Mouse (Mus musculus): Measurements from ENCODE around the gene Sel1l3. TPM values are rescaled to one million over a fixed set of nuclear protein-coding genes. Genes with fewer than 3 reads are reported as not detected.

Sel1l3 gene
- polyA plus RNA-seq, 1 experiment, result 0.02 TPM

DNA sequence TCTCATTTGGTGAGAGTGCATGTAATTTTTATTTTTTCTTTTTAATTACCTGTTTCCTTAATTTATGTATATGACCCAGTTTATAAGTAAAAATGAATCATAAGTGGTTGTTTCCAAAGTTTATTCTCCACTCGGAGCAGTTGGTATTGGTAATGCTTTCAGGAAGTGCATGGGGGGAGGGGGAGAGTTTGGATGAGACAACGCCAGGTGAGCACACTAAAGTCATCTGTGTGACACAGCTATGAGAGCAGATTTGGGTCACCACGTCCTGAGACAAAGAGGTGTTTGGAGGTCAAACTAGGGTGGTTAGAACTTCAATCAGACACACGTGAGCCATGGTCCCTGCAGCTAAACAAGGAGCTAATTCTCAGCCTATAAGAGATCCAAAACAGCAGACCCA lies 89.0 kb downstream of the Sel1l3 start:
- Histone ChIP-seq H3K4me3 (no peak overlapping the region), H3ac (ENCODE audit: control insufficient read depth, insufficient read length) (no peak overlapping the region), H3K27me3 (ENCODE audit: control insufficient read depth, insufficient read depth, insufficient read length) (peaks cover 19% of the 10 kb centered on the region), H3K36me3 (ENCODE audit: control insufficient read depth, insufficient read depth) (no peaks in the 10 kb centered on the region), H3K79me2 (ENCODE audit: control insufficient read depth, insufficient read depth) (no peaks in the 10 kb centered on the region), H3K4me2 (ENCODE audit: low read depth) (no peak overlapping the region)
- TF ChIP-seq MYOD1 (IDR thresholded peaks at IDR 0.05; ENCODE audit: control insufficient read depth in 1 of 3, insufficient read length in 2 of 3, low read depth in 2 of 3), result no peak
- no peak for TF ChIP-seq USF1 (IDR thresholded peaks at IDR 0.05; ENCODE audit: low read depth)
- TF ChIP-seq E2F4 (IDR thresholded peaks at IDR 0.05; ENCODE audit: insufficient read depth), result no peak
- no peak for TF ChIP-seq SRF (IDR thresholded peaks at IDR 0.05; ENCODE audit: control insufficient read depth, insufficient read length, low read depth)
- TF ChIP-seq REST (IDR thresholded peaks at IDR 0.05; ENCODE audit: insufficient read depth, insufficient read length), result no peak
- TF ChIP-seq POLR2A (IDR thresholded peaks at IDR 0.05; ENCODE audit: insufficient read length, low read depth), result no peak

DNA sequence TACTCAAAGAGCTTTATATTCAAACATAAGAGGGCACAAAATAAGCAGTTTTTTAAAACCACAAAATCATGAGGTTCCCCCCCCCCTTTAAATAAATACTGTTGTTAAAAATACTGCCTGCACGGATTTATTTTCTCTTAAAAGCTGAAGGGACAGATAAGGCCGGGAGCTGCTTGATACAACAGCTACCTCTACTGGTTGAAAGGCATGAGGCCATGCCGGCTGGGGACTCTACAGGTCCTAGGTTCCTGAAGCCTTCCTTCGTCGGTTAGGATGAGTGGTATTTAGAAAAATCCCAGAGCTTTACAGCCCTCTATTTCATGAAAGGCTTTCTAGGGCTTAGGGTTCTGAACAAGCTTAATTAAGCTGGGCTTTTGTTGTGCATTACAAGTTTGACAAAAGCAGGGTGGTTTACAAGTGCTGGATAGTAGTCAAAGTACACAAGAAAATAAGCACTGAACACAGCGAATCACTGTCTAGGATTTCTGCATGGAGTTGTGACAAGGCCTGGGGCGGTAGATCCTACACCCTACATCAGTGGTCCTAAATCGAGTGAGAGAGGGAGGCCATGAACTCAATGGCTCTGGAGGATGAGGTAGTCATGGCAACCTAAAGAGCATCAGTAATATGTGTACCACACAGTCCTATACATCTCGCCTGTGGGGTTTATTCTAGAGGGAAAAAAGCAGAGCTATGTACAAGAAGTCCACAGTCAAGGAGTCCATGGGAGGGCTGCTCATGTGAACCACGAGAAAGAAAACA lies 90.0 kb downstream of the Sel1l3 start:
- Histone ChIP-seq H3K4me3 (no peak overlapping the region), H3K36me3 (ENCODE audit: control insufficient read depth, insufficient read depth) (no peaks in the 10 kb centered on the region), H3K27me3 (ENCODE audit: control insufficient read depth, insufficient read depth, insufficient read length) (peaks cover 19% of the 10 kb centered on the region), H3K4me2 (ENCODE audit: low read depth) (no peak overlapping the region), H3K79me2 (ENCODE audit: control insufficient read depth, insufficient read depth) (no peaks in the 10 kb centered on the region), H3ac (ENCODE audit: control insufficient read depth, insufficient read length) (no peak overlapping the region)
- no peak for TF ChIP-seq POLR2AphosphoS2 (IDR thresholded peaks at IDR 0.05; ENCODE audit: insufficient read length, low read depth)
- no peak for TF ChIP-seq REST (IDR thresholded peaks at IDR 0.05; ENCODE audit: insufficient read depth, insufficient read length)
- TF ChIP-seq MYOD1 (IDR thresholded peaks at IDR 0.05; ENCODE audit: control insufficient read depth in 1 of 3, insufficient read length in 2 of 3, low read depth in 2 of 3), result no peak
- no peak for TF ChIP-seq POLR2A (IDR thresholded peaks at IDR 0.05; ENCODE audit: insufficient read length, low read depth)
- no peak for TF ChIP-seq USF1 (IDR thresholded peaks at IDR 0.05; ENCODE audit: low read depth)

DNA sequence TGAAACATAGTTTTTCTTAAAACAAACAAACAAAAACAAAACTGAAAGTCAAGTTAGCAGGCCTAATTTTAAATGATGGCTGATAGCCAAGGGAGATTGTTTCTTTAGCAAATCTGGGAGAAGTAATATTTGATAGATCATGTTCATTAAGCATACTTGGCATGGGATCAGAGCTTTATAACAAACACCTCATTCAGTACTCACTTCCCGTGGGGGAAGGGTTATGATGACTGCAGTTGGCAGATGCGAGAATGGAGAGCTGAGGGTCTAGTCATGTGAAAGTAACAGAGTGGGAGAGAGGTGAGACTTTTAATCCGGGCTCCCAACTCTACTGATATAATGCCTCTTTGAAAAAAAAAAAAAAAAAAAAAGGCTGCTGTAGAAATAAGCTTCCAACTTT lies 94.0 kb downstream of the Sel1l3 start:
- Histone ChIP-seq H3K79me2 (ENCODE audit: control insufficient read depth, insufficient read depth) (no peaks in the 10 kb centered on the region), H3K4me3 (no peak overlapping the region), H3ac (ENCODE audit: control insufficient read depth, insufficient read length) (no peak overlapping the region), H3K27me3 (ENCODE audit: control insufficient read depth, insufficient read depth, insufficient read length) (peaks cover 16% of the 10 kb centered on the region), H3K36me3 (ENCODE audit: control insufficient read depth, insufficient read depth) (no peaks in the 10 kb centered on the region), H3K4me2 (ENCODE audit: low read depth) (no peak overlapping the region)
- TF ChIP-seq TCF12 (IDR thresholded peaks at IDR 0.05; ENCODE audit: insufficient read depth, poor library complexity, severe bottlenecking), result no peak
- no peak for TF ChIP-seq REST (IDR thresholded peaks at IDR 0.05; ENCODE audit: insufficient read depth, insufficient read length)
- no peak for TF ChIP-seq MYOG (IDR thresholded peaks at IDR 0.05; ENCODE audit: control insufficient read depth in 1 of 3, insufficient read depth in 1 of 3, insufficient read length in 2 of 3, low read depth in 2 of 3)

DNA sequence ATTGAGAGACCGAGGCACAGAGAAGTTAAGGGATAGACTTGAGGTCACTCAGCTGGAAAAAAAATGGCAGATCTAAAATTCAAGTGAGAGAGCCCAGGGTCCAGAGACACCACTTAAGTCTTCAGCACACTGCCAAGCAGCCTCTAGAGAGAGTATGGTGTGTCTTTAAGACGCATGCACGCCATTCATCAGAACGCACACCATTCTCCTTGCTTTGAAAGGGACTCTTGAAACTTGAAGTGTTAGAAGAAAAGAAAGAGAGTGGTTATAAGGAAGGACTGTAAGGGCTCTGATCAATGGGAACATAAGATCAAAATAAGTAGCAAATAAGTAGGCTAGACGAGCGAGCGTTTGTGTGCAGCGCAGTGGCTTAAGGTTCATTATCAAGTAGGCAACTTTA lies 95.5 kb downstream of the Sel1l3 start:
- Histone ChIP-seq H3K27me3 (ENCODE audit: control insufficient read depth, insufficient read depth, insufficient read length) (peaks cover 10% of the 10 kb centered on the region), H3K4me3 (no peak overlapping the region), H3K79me2 (ENCODE audit: control insufficient read depth, insufficient read depth) (no peaks in the 10 kb centered on the region), H3K36me3 (ENCODE audit: control insufficient read depth, insufficient read depth) (no peaks in the 10 kb centered on the region), H3K4me2 (ENCODE audit: low read depth) (no peak overlapping the region), H3ac (ENCODE audit: control insufficient read depth, insufficient read length) (no peak overlapping the region)
- no peak for TF ChIP-seq USF1 (IDR thresholded peaks at IDR 0.05; ENCODE audit: low read depth)
- TF ChIP-seq CEBPB (IDR thresholded peaks at IDR 0.05; ENCODE audit: insufficient read depth, poor library complexity, severe bottlenecking), result no peak
- no peak for TF ChIP-seq POLR2A (IDR thresholded peaks at IDR 0.05; ENCODE audit: insufficient read length, low read depth)
- no peak for TF ChIP-seq TCF12 (IDR thresholded peaks at IDR 0.05; ENCODE audit: insufficient read depth, poor library complexity, severe bottlenecking)
- no peak for TF ChIP-seq MYOD1 (IDR thresholded peaks at IDR 0.05; ENCODE audit: control insufficient read depth in 1 of 3, insufficient read length in 2 of 3, low read depth in 2 of 3)
- TF ChIP-seq SRF (IDR thresholded peaks at IDR 0.05; ENCODE audit: control insufficient read depth, insufficient read length, low read depth), result no peak
- no peak for TF ChIP-seq MAX (IDR thresholded peaks at IDR 0.05; ENCODE audit: low read depth)
- TF ChIP-seq POLR2AphosphoS2 (IDR thresholded peaks at IDR 0.05; ENCODE audit: insufficient read length, low read depth), result no peak
- no peak for TF ChIP-seq E2F4 (IDR thresholded peaks at IDR 0.05; ENCODE audit: insufficient read depth)
- TF ChIP-seq REST (IDR thresholded peaks at IDR 0.05; ENCODE audit: insufficient read depth, insufficient read length), result no peak
- no peak for TF ChIP-seq TCF3 (IDR thresholded peaks at IDR 0.05; ENCODE audit: insufficient read length, low read depth)
- TF ChIP-seq MYOG (IDR thresholded peaks at IDR 0.05; ENCODE audit: control insufficient read depth in 1 of 3, insufficient read depth in 1 of 3, insufficient read length in 2 of 3, low read depth in 2 of 3), result no peak

DNA sequence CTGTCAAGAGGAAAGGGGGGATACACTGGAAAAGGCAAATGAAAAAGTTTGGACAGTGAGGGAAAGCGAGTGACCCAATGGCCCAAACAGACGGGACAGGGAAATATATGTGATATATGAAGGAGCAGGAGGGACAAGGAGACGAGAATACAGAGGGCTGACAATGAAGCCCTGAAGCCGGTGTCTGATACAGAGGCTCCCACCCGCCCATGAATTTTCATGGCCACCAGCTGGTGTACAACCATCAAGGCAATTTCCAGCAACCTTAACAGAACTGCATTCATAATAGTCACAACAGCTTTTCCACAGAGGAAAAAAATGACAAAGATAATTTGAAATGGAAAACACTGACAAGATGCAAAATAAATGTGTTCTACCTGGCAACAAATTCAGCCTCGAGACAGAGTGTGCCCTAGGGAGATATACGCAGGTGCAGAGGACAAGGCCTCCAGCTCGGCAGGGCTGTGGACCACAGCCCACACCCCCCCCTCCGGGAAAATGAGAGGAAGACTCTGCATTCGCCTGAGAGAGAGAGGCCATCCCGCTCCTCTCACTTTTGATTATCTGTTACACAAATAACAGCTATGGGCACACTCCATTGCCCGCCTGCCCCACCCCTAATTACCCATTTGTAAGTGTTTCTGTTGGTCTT lies 99.0 kb downstream of the Sel1l3 start:
- peaks cover 10% of the 10 kb centered on the region for H3K27me3 ChIP-seq (ENCODE audit: control insufficient read depth, insufficient read depth, insufficient read length)
- H3K4me2 ChIP-seq (ENCODE audit: low read depth), result no peak overlapping the region
- TF ChIP-seq MYOD1 (IDR thresholded peaks at IDR 0.05; ENCODE audit: control insufficient read depth in 1 of 3, insufficient read length in 2 of 3, low read depth in 2 of 3), result no peak
- no peak for TF ChIP-seq SRF (IDR thresholded peaks at IDR 0.05; ENCODE audit: control insufficient read depth, insufficient read length, low read depth)
- no peak overlapping the region for H3ac ChIP-seq (ENCODE audit: control insufficient read depth, insufficient read length)
- no peaks in the 10 kb centered on the region for H3K36me3 ChIP-seq (ENCODE audit: control insufficient read depth, insufficient read depth)
- H3K79me2 ChIP-seq (ENCODE audit: control insufficient read depth, insufficient read depth), result no peaks in the 10 kb centered on the region
- H3K4me3 ChIP-seq, result no peak overlapping the region

Data from myocyte (in vitro differentiated cells).